Mouse (Mus musculus): ENCODE measurements around the gene Eefsec. TPM values are rescaled to one million over a fixed set of nuclear protein-coding genes. Genes with fewer than 3 reads are reported as not detected.

The Eefsec gene
- polyA plus RNA-seq, 1 experiment from 2014 or later = 33.7 TPM

GRCm38 (mm10) chr6:88361096-88361495, 85.2 kb downstream of the Eefsec start:
- Histone ChIP-seq H3K4me1 (ENCODE audit: control insufficient read depth, insufficient read depth, low read length) (no peaks in the 10 kb centered on the region), H3K27ac (ENCODE audit: low read depth, low read length) (no peak overlapping the region), H3K9me3 (ENCODE audit: control insufficient read depth, low read length) (no peaks in the 10 kb centered on the region), H3K36me3 (ENCODE audit: control insufficient read depth, insufficient read depth, low read length) (no peaks in the 10 kb centered on the region), H3K9ac (ENCODE audit: low read length) (no peak overlapping the region), H3K4me2 (no peak overlapping the region), H3K27me3 (ENCODE audit: control insufficient read depth, insufficient read depth, low read length) (no peaks in the 10 kb centered on the region), H3K4me3 (ENCODE audit: low read depth, low read length) (no peak overlapping the region)
- WGBS = 86% methylated on average over 1 of the region's 1 CpGs
- ATAC-seq (ENCODE audit: low FRiP score) = no peak
- no peak for DNase-seq (ENCODE audit: low spot score, missing footprints)

GRCm38 (mm10) chr6:88358210-88358609, 88.1 kb downstream of the Eefsec start:
- H3K4me3 ChIP-seq (ENCODE audit: low read depth, low read length) = no peak overlapping the region
- no peaks in the 10 kb centered on the region for H3K27me3 ChIP-seq (ENCODE audit: control insufficient read depth, insufficient read depth, low read length)
- H3K9ac ChIP-seq (ENCODE audit: low read length) = no peak overlapping the region
- ATAC-seq (ENCODE audit: low FRiP score) = no peak
- H3K4me1 ChIP-seq (ENCODE audit: control insufficient read depth, insufficient read depth, low read length) = no peaks in the 10 kb centered on the region
- H3K9me3 ChIP-seq (ENCODE audit: control insufficient read depth, low read length) = no peaks in the 10 kb centered on the region
- no peak overlapping the region for H3K27ac ChIP-seq (ENCODE audit: low read depth, low read length)
- no peak overlapping the region for H3K4me2 ChIP-seq
- H3K36me3 ChIP-seq (ENCODE audit: control insufficient read depth, insufficient read depth, low read length) = no peaks in the 10 kb centered on the region
- no peak for DNase-seq (ENCODE audit: low spot score, missing footprints)

GRCm38 (mm10) chr6:88355866-88356265, 90.5 kb downstream of the Eefsec start:
- 92% methylated on average over 3 of the region's 3 CpGs for WGBS
- Histone ChIP-seq H3K27me3 (ENCODE audit: control insufficient read depth, insufficient read depth, low read length) (no peaks in the 10 kb centered on the region), H3K9me3 (ENCODE audit: control insufficient read depth, low read length) (no peaks in the 10 kb centered on the region), H3K4me2 (no peak overlapping the region), H3K4me1 (ENCODE audit: control insufficient read depth, insufficient read depth, low read length) (no peaks in the 10 kb centered on the region), H3K36me3 (ENCODE audit: control insufficient read depth, insufficient read depth, low read length) (no peaks in the 10 kb centered on the region), H3K9ac (ENCODE audit: low read length) (no peak overlapping the region), H3K4me3 (ENCODE audit: low read depth, low read length) (no peak overlapping the region), H3K27ac (ENCODE audit: low read depth, low read length) (no peak overlapping the region)
- ATAC-seq (ENCODE audit: low FRiP score) = no peak
- no peak for DNase-seq (ENCODE audit: low spot score, missing footprints)

- no peaks in the 10 kb centered on the region for H3K9me3 ChIP-seq (ENCODE audit: control insufficient read depth, low read length)
- no peak overlapping the region for H3K4me2 ChIP-seq
- H3K4me3 ChIP-seq (ENCODE audit: low read depth, low read length) = no peak overlapping the region
- WGBS = 61% methylated on average over 4 of the region's 4 CpGs
- H3K36me3 ChIP-seq (ENCODE audit: control insufficient read depth, insufficient read depth, low read length) = no peaks in the 10 kb centered on the region
- DNase-seq (ENCODE audit: low spot score, missing footprints) = no peak
- H3K4me1 ChIP-seq (ENCODE audit: control insufficient read depth, insufficient read depth, low read length) = no peaks in the 10 kb centered on the region
- no peak for ATAC-seq (ENCODE audit: low FRiP score)
- no peak overlapping the region for H3K27ac ChIP-seq (ENCODE audit: low read depth, low read length)
- no peak overlapping the region for H3K9ac ChIP-seq (ENCODE audit: low read length)
- no peaks in the 10 kb centered on the region for H3K27me3 ChIP-seq (ENCODE audit: control insufficient read depth, insufficient read depth, low read length)
Measured at GRCm38 (mm10) chr6:88352541-88352940, 93.8 kb downstream of the Eefsec start.

GRCm38 (mm10) chr6:88346776-88347175, 99.6 kb downstream of the Eefsec start:
- H3K27me3 ChIP-seq (ENCODE audit: control insufficient read depth, insufficient read depth, low read length) = no peaks in the 10 kb centered on the region
- 89% methylated on average over 1 of the region's 1 CpGs for WGBS
- no peak overlapping the region for H3K9ac ChIP-seq (ENCODE audit: low read length)
- ATAC-seq (ENCODE audit: low FRiP score) = no peak
- H3K9me3 ChIP-seq (ENCODE audit: control insufficient read depth, low read length) = no peaks in the 10 kb centered on the region
- H3K4me3 ChIP-seq (ENCODE audit: low read depth, low read length) = no peak overlapping the region
- no peak overlapping the region for H3K27ac ChIP-seq (ENCODE audit: low read depth, low read length)
- no peak overlapping the region for H3K4me2 ChIP-seq
- no peaks in the 10 kb centered on the region for H3K4me1 ChIP-seq (ENCODE audit: control insufficient read depth, insufficient read depth, low read length)
- DNase-seq (ENCODE audit: low spot score, missing footprints) = no peak
- H3K36me3 ChIP-seq (ENCODE audit: control insufficient read depth, insufficient read depth, low read length) = no peaks in the 10 kb centered on the region

- Histone ChIP-seq H3K4me2 (no peak overlapping the region), H3K4me3 (ENCODE audit: low read depth, low read length) (no peak overlapping the region), H3K9me3 (ENCODE audit: control insufficient read depth, low read length) (no peaks in the 10 kb centered on the region), H3K27me3 (ENCODE audit: control insufficient read depth, insufficient read depth, low read length) (no peaks in the 10 kb centered on the region), H3K9ac (ENCODE audit: low read length) (no peak overlapping the region), H3K27ac (ENCODE audit: low read depth, low read length) (no peak overlapping the region), H3K36me3 (ENCODE audit: control insufficient read depth, insufficient read depth, low read length) (no peaks in the 10 kb centered on the region), H3K4me1 (ENCODE audit: control insufficient read depth, insufficient read depth, low read length) (no peaks in the 10 kb centered on the region)
- ATAC-seq (ENCODE audit: low FRiP score) (no peak), DNase-seq (ENCODE audit: low spot score, missing footprints) (no peak)
- WGBS = 65% methylated on average over 2 of the region's 2 CpGs
Measured at GRCm38 (mm10) chr6:88345311-88345710, 101.0 kb downstream of the Eefsec start.

- Histone ChIP-seq H3K27me3 (ENCODE audit: control insufficient read depth, insufficient read depth, low read length) (no peaks in the 10 kb centered on the region), H3K9ac (ENCODE audit: low read length) (no peak overlapping the region), H3K36me3 (ENCODE audit: control insufficient read depth, insufficient read depth, low read length) (no peaks in the 10 kb centered on the region), H3K4me1 (ENCODE audit: control insufficient read depth, insufficient read depth, low read length) (no peaks in the 10 kb centered on the region), H3K27ac (ENCODE audit: low read depth, low read length) (no peak overlapping the region), H3K9me3 (ENCODE audit: control insufficient read depth, low read length) (no peaks in the 10 kb centered on the region), H3K4me3 (ENCODE audit: low read depth, low read length) (no peak overlapping the region), H3K4me2 (no peak overlapping the region)
- DNase-seq (ENCODE audit: low spot score, missing footprints) (no peak), ATAC-seq (ENCODE audit: low FRiP score) (no peak)
- 56% methylated on average over 7 of the region's 7 CpGs for WGBS
Measured at GRCm38 (mm10) chr6:88343485-88344450, 102.6 kb downstream of the Eefsec start.

GRCm38 (mm10) chr6:88342965-88343364, 103.4 kb downstream of the Eefsec start:
- Histone ChIP-seq H3K27ac (ENCODE audit: low read depth, low read length) (no peak overlapping the region), H3K36me3 (ENCODE audit: control insufficient read depth, insufficient read depth, low read length) (no peaks in the 10 kb centered on the region), H3K4me3 (ENCODE audit: low read depth, low read length) (no peak overlapping the region), H3K9me3 (ENCODE audit: control insufficient read depth, low read length) (no peaks in the 10 kb centered on the region), H3K4me2 (no peak overlapping the region), H3K9ac (ENCODE audit: low read length) (no peak overlapping the region), H3K27me3 (ENCODE audit: control insufficient read depth, insufficient read depth, low read length) (no peaks in the 10 kb centered on the region), H3K4me1 (ENCODE audit: control insufficient read depth, insufficient read depth, low read length) (no peaks in the 10 kb centered on the region)
- ATAC-seq (ENCODE audit: low FRiP score) (no peak), DNase-seq (ENCODE audit: low spot score, missing footprints) (no peak)
- 92% methylated on average over 3 of the region's 3 CpGs for WGBS

GRCm38 (mm10) chr6:88341182-88341581, 105.2 kb downstream of the Eefsec start:
- Histone ChIP-seq H3K4me1 (ENCODE audit: control insufficient read depth, insufficient read depth, low read length) (no peaks in the 10 kb centered on the region), H3K9ac (ENCODE audit: low read length) (no peak overlapping the region), H3K4me2 (no peak overlapping the region), H3K4me3 (ENCODE audit: low read depth, low read length) (no peak overlapping the region), H3K27me3 (ENCODE audit: control insufficient read depth, insufficient read depth, low read length) (no peaks in the 10 kb centered on the region), H3K36me3 (ENCODE audit: control insufficient read depth, insufficient read depth, low read length) (no peaks in the 10 kb centered on the region), H3K9me3 (ENCODE audit: control insufficient read depth, low read length) (no peaks in the 10 kb centered on the region), H3K27ac (ENCODE audit: low read depth, low read length) (no peak overlapping the region)
- ATAC-seq (ENCODE audit: low FRiP score) = no peak
- no peak for DNase-seq (ENCODE audit: low spot score, missing footprints)
- WGBS = 88% methylated on average over 3 of the region's 3 CpGs
